Comparison of ENCODE assay signal across 11 mouse cellular contexts in genomic region chr12:117788513-117789011, GRCm38 (mm10). TPM values are rescaled to one million over a fixed set of nuclear protein-coding genes. Genes with fewer than 3 reads are reported as not detected.
DNase-seq lines count a peak whose midpoint lies in the region; ATAC-seq and TF ChIP-seq lines count a peak whose summit lies in the region.
"Had no signal": no experiment of that assay in that cellular context is flagged by ENCODE, and none has a peak within 500 bp of the region (broad histone marks: within the 10 kb centered on the region; RNA-seq: fewer than 3 reads in every experiment).

No protein-coding gene starts in this region.

- no peaks in the 10 kb centered on the region for H3K9me3 ChIP-seq in lung, embryonic 16.5 days (ENCODE audit: control insufficient read depth, low read length)
- no peaks in the 10 kb centered on the region for H3K9me3 ChIP-seq in forebrain, embryonic 14.5 days (replicated peaks; ENCODE audit: control insufficient read depth, low read length)
- H3K9me3 ChIP-seq in limb, embryonic 15.5 days, result no peaks in the 10 kb centered on the region
- no peaks in the 10 kb centered on the region for H3K9me3 ChIP-seq in stomach, embryonic 15.5 days

- no peak for ATAC-seq in lung, embryonic 16.5 days (ENCODE audit: low read depth)
- peak; percentile 46; the same call in 1 of the 2 replicates for ATAC-seq in forebrain, embryonic 14.5 days
- ATAC-seq in limb, embryonic 15.5 days (ENCODE audit: insufficient number of reproducible peaks, low FRiP score, low TSS enrichment, low read depth), result no peak; the same call in 1 of the 2 replicates
- no peak; the same call in 1 of the 2 replicates for ATAC-seq in stomach, embryonic 15.5 days (ENCODE audit: insufficient read depth, low FRiP score, low read depth)
- ATAC-seq: Patski had no signal

- peak overlapping the region; percentile 56 for H3K4me2 ChIP-seq in lung, embryonic 16.5 days (ENCODE audit: low read depth, low read length)
- peak overlapping the region; percentile 48 for H3K4me2 ChIP-seq in forebrain, embryonic 14.5 days (ENCODE audit: low read length)
- H3K4me2 ChIP-seq in limb, embryonic 15.5 days, result peak overlapping the region; percentile 53
- H3K4me2 ChIP-seq in stomach, embryonic 15.5 days, result peak overlapping the region; percentile 55

- no peak for TF ChIP-seq POLR2A in lung, adult 2 months (IDR thresholded peaks at IDR 0.05; ENCODE audit: borderline replicate concordance, extremely low read depth, low read depth, low read length)

- no peak for DNase-seq in lung, adult 2 months
- no peak for DNase-seq in forebrain, embryonic 14.5 days (ENCODE audit: low spot score)
- no peak for DNase-seq in spleen, postnatal 14 days (ENCODE audit: low spot score in 2 of 2)
- no peak for DNase-seq in urinary bladder, postnatal 10 days (ENCODE audit: low spot score)
- DNase-seq in cerebellum, adult 18-20 months, result no peak
- DNase-seq: cerebellum, postnatal 14 days; kidney, adult 9 months had no signal

- no peaks in the 10 kb centered on the region; the same call in 1 of the 2 replicates for H3K4me1 ChIP-seq in lung, embryonic 16.5 days (replicated peaks; ENCODE audit: control insufficient read depth, insufficient read depth, low read length)
- no peaks in the 10 kb centered on the region for H3K4me1 ChIP-seq in lung, adult 2 months (ENCODE audit: control insufficient read depth, insufficient read depth, low read length)
- H3K4me1 ChIP-seq in forebrain, embryonic 14.5 days (ENCODE audit: control insufficient read depth, insufficient read depth, low read length), result peaks cover 11% of the 10 kb centered on the region; the same call in 1 of the 2 replicates
- peaks cover 4% of the 10 kb centered on the region; the same call in 1 of the 2 replicates for H3K4me1 ChIP-seq in limb, embryonic 15.5 days
- 0 out of 2 replicates have a peak, but pooled peaks cover 2% of the 10 kb centered on the region for H3K4me1 ChIP-seq in stomach, embryonic 15.5 days

- H3K27ac ChIP-seq in lung, embryonic 16.5 days (ENCODE audit: low read length), result no peak overlapping the region
- H3K27ac ChIP-seq in forebrain, embryonic 14.5 days (ENCODE audit: low read depth, low read length), result no peak overlapping the region
- H3K27ac ChIP-seq in limb, embryonic 15.5 days, result no peak overlapping the region
- no peak overlapping the region for H3K27ac ChIP-seq in stomach, embryonic 15.5 days

- no peaks in the 10 kb centered on the region for H3K27me3 ChIP-seq in lung, embryonic 16.5 days (ENCODE audit: control insufficient read depth, insufficient read depth, low read depth, low read length)
- H3K27me3 ChIP-seq in forebrain, embryonic 14.5 days (replicated peaks; ENCODE audit: control insufficient read depth, insufficient read depth, low read length), result 0 out of 2 replicates have a peak, but pooled peaks cover 4% of the 10 kb centered on the region
- H3K27me3 ChIP-seq in limb, embryonic 15.5 days, result no peaks in the 10 kb centered on the region
- no peaks in the 10 kb centered on the region for H3K27me3 ChIP-seq in stomach, embryonic 15.5 days (replicated peaks)
- H3K27me3 ChIP-seq: Patski had no signal

- TF ChIP-seq CTCF in lung, adult 2 months (IDR thresholded peaks at IDR 0.05; ENCODE audit: insufficient read depth, low read length), result no peak

- no peaks in the 10 kb centered on the region for H3K36me3 ChIP-seq in lung, embryonic 16.5 days (ENCODE audit: control insufficient read depth, insufficient read depth, low read length)
- H3K36me3 ChIP-seq in forebrain, embryonic 14.5 days (ENCODE audit: control insufficient read depth, insufficient read depth, low read length), result no peaks in the 10 kb centered on the region
- H3K36me3 ChIP-seq in limb, embryonic 15.5 days, result no peaks in the 10 kb centered on the region
- no peaks in the 10 kb centered on the region for H3K36me3 ChIP-seq in stomach, embryonic 15.5 days

- peak overlapping the region; percentile 28 for H3K4me3 ChIP-seq in lung, embryonic 16.5 days (ENCODE audit: low read length)
- no peak overlapping the region for H3K4me3 ChIP-seq in lung, adult 2 months (replicated peaks; ENCODE audit: extremely low read depth, low read depth, low read length)
- H3K4me3 ChIP-seq in forebrain, embryonic 14.5 days (ENCODE audit: low read depth, low read length), result 0 out of 2 replicates have a peak overlapping the region, but pooled peaks have one; percentile 14
- peak overlapping the region; percentile 25 for H3K4me3 ChIP-seq in limb, embryonic 15.5 days
- no peak overlapping the region; the same call in 1 of the 2 replicates for H3K4me3 ChIP-seq in stomach, embryonic 15.5 days (replicated peaks)

- WGBS in lung, embryonic 16.5 days, result 17% methylated on average over 24 of the region's 24 CpGs
- 22% methylated on average over 24 of the region's 24 CpGs for WGBS in lung, adult 2 months
- 14% methylated on average over 24 of the region's 24 CpGs for WGBS in forebrain, embryonic 14.5 days
- WGBS in limb, embryonic 15.5 days, result 13% methylated on average over 24 of the region's 24 CpGs
- WGBS in stomach, embryonic 15.5 days, result 18% methylated on average over 24 of the region's 24 CpGs

- no peak overlapping the region; the same call in 1 of the 2 replicates for H3K9ac ChIP-seq in lung, embryonic 16.5 days (ENCODE audit: low read length)
- no peak overlapping the region for H3K9ac ChIP-seq in forebrain, embryonic 14.5 days (ENCODE audit: low read length)
- H3K9ac ChIP-seq in limb, embryonic 15.5 days, result no peak overlapping the region
- no peak overlapping the region for H3K9ac ChIP-seq in stomach, embryonic 15.5 days

RNA-seq across cellular contexts. Expression of gene Cdca7l, which starts 15.5 kb away (rescaled TPM):
- polyA plus RNA-seq in lung, embryonic 16.5 days (2015; fragmentation: Nextera tagmentation; extraction: Ambion mirVana), result 47.2 and 54.6 TPM in 2 replicates
- polyA plus RNA-seq in lung, adult 2 months (2012; rRNA removed), result 2.1 and 2.6 TPM in 2 replicates
- polyA plus RNA-seq in forebrain, embryonic 14.5 days (2014; fragmentation: Nextera tagmentation; extraction: Ambion mirVana), result 11.1 and 12.6 TPM in 2 replicates
- 39.8 and 41.5 TPM in 2 replicates for polyA plus RNA-seq in limb, embryonic 15.5 days (2015; fragmentation: Nextera tagmentation; extraction: Ambion mirVana)
- 42.5 and 43.9 TPM in 2 replicates for polyA plus RNA-seq in stomach, embryonic 15.5 days (2015; fragmentation: Nextera tagmentation; extraction: Ambion mirVana)

Comparison
In these comparisons a context has a peak if more than half of its experiments do, and no peak if none do; other contexts are left out.
1. H3K4me3 ChIP-seq: peak in lung, embryonic 16.5 days (single experiment), forebrain, embryonic 14.5 days (single experiment) and limb, embryonic 15.5 days (single experiment); none in lung, adult 2 months (single experiment) and stomach, embryonic 15.5 days (single experiment).
2. Peak in every context shown above with its lines, with median percentiles within 50 percentile points of each other: H3K4me2 ChIP-seq.